Mouse (Mus musculus) limb, embryonic 12.5 days (tissue): ENCODE results near the gene Gm27179. TPM values are rescaled to one million over a fixed set of nuclear protein-coding genes. Genes with fewer than 3 reads are reported as not detected.
"Not testable (repeated sequence)": the region's sequence is repeated elsewhere in the genome, so short reads cannot be mapped to it uniquely, and the experiment has no call there.

Source experiments
- ATAC-seq: fragments of 200-750 bp; cut with Nextera tagmentation; 2 replicates; pipeline ENCODE4 v1.8.0; 2017; ENCODE audit warnings: low read depth, moderate TSS enrichment; ENCODE audit not compliant: insufficient number of reproducible peaks, insufficient read depth, low FRiP score, low TSS enrichment
- H3K27ac ChIP-seq: fragments of 300-500 bp; sonication (generic); 2 replicates; pipeline ENCODE4 v1.5.1; 2016; ENCODE audit warnings: mild to moderate bottlenecking, moderate library complexity
- H3K27me3 ChIP-seq: fragments of 300-500 bp; sonication (generic); 2 replicates; pipeline ENCODE4 v1.6.1; 2016; ENCODE audit warnings: mild to moderate bottlenecking, moderate library complexity
- H3K36me3 ChIP-seq: fragments of 300-500 bp; sonication (generic); 2 replicates; pipeline ENCODE4 v1.6.1; 2016; ENCODE audit warnings: mild to moderate bottlenecking, moderate library complexity
- H3K4me1 ChIP-seq: fragments of 300-500 bp; sonication (generic); replicated peaks from 2 replicates; pipeline ENCODE4 v1.6.1; 2016
- H3K4me2 ChIP-seq: fragments of 300-500 bp; sonication (generic); 2 replicates; pipeline ENCODE4 v1.6.1; 2016; ENCODE audit warnings: mild to moderate bottlenecking, moderate library complexity
- H3K4me3 ChIP-seq: fragments of 300-500 bp; sonication (generic); replicated peaks from 2 replicates; pipeline ENCODE4 v1.5.1; 2016; ENCODE audit warnings: mild to moderate bottlenecking
- H3K9ac ChIP-seq: fragments of 300-500 bp; sonication (generic); replicated peaks from 2 replicates; pipeline ENCODE4 v1.6.1; 2016; ENCODE audit warnings: mild to moderate bottlenecking, moderate library complexity
- H3K9me3 ChIP-seq: fragments of 300-500 bp; sonication (generic); 2 replicates; pipeline ENCODE4 v1.6.1; 2016; ENCODE audit warnings: mild to moderate bottlenecking, moderate library complexity
- WGBS: fragments of 180-500 bp; shearing (Covaris S2); methylation state at CpG from one replicate; pipeline ENCODE4 v1.1.7; 2016; 5-methylcytosine and 5-hydroxymethylcytosine counted together
- polyA plus RNA-seq: library from polyadenylated mRNA; unstranded; fragments of >200 nt; fragmentation: Nextera tagmentation; extraction: Ambion mirVana; gene quantifications from 2 replicates; pipeline ENCODE4 v1.2.1, GENCODE M21; 2016

The Gm27179 gene
- polyA plus RNA-seq, 1 experiment from 2014 or later: not detected

- not testable (repeated sequence) for H3K27ac ChIP-seq, H3K4me1 ChIP-seq, ATAC-seq, H3K4me3 ChIP-seq, H3K4me2 ChIP-seq, H3K9ac ChIP-seq, H3K36me3 ChIP-seq, H3K9me3 ChIP-seq, H3K27me3 ChIP-seq
- WGBS: no CpG with 5 or more reads among the region's 2 CpGs
These were observed 8.5 kb upstream of the Gm27179 start for GRCm38 (mm10) chr14:69520810-69521209.

- H3K4me3 ChIP-seq: not testable (repeated sequence)
These were observed 5.3 kb downstream of the Gm27179 start for GRCm38 (mm10) chr14:69507000-69507399.

GRCm38 (mm10) chr14:69503174-69503573 lies 9.2 kb downstream of the Gm27179 start, which contains the start of gene Gm16867:
Gm16867 (minus strand) TSS chr14:69503362.
- not testable (repeated sequence) for H3K4me3 ChIP-seq, H3K9me3 ChIP-seq, H3K27me3 ChIP-seq, H3K4me1 ChIP-seq, H3K9ac ChIP-seq, H3K36me3 ChIP-seq, H3K27ac ChIP-seq, H3K4me2 ChIP-seq
- peak; percentile 96 for ATAC-seq
- WGBS: no CpG with 5 or more reads among the region's 29 CpGs

More at GRCm38 (mm10) chr14:69507000-69507399, 5.3 kb downstream of the Gm27179 start:
- H3K36me3 ChIP-seq, H3K9me3 ChIP-seq, H3K27ac ChIP-seq, H3K4me1 ChIP-seq, H3K9ac ChIP-seq, H3K27me3 ChIP-seq, H3K4me2 ChIP-seq, ATAC-seq: not testable (repeated sequence)
- WGBS: no CpG with 5 or more reads among the region's 1 CpGs

GRCm38 (mm10) chr14:69502440-69503150 lies 9.8 kb downstream of the Gm27179 start:
- H3K4me1 ChIP-seq, H3K9me3 ChIP-seq, H3K36me3 ChIP-seq, H3K9ac ChIP-seq, H3K27ac ChIP-seq, H3K4me3 ChIP-seq, H3K27me3 ChIP-seq, H3K4me2 ChIP-seq: not testable (repeated sequence)
- peak; percentile 79 for ATAC-seq
- no CpG with 5 or more reads among the region's 73 CpGs for WGBS

GRCm38 (mm10) chr14:69496259-69496658 lies 16.1 kb downstream of the Gm27179 start:
- H3K27ac ChIP-seq, H3K4me2 ChIP-seq, H3K27me3 ChIP-seq, H3K9ac ChIP-seq, H3K9me3 ChIP-seq, H3K4me3 ChIP-seq, H3K4me1 ChIP-seq, H3K36me3 ChIP-seq, ATAC-seq: not testable (repeated sequence)

- H3K4me2 ChIP-seq, H3K9me3 ChIP-seq, H3K4me3 ChIP-seq, H3K36me3 ChIP-seq, ATAC-seq, H3K4me1 ChIP-seq, H3K27ac ChIP-seq, H3K27me3 ChIP-seq, H3K9ac ChIP-seq: not testable (repeated sequence)
- no CpG with 5 or more reads among the region's 2 CpGs for WGBS
These were observed 17.4 kb downstream of the Gm27179 start for GRCm38 (mm10) chr14:69494946-69495345.

- ATAC-seq, H3K9me3 ChIP-seq: not testable (repeated sequence)
- WGBS: no CpG with 5 or more reads among the region's 3 CpGs
These were observed 17.8 kb downstream of the Gm27179 start for GRCm38 (mm10) chr14:69494522-69494921.

GRCm38 (mm10) chr14:69488001-69488400 lies 24.3 kb downstream of the Gm27179 start:
- ATAC-seq, H3K4me2 ChIP-seq, H3K4me3 ChIP-seq, H3K27me3 ChIP-seq, H3K4me1 ChIP-seq, H3K36me3 ChIP-seq, H3K9me3 ChIP-seq, H3K9ac ChIP-seq, H3K27ac ChIP-seq: not testable (repeated sequence)
- no CpG with 5 or more reads among the region's 10 CpGs for WGBS

More at GRCm38 (mm10) chr14:69494522-69494921, 17.8 kb downstream of the Gm27179 start:
- H3K4me1 ChIP-seq, H3K27me3 ChIP-seq, H3K9ac ChIP-seq, H3K36me3 ChIP-seq, H3K4me3 ChIP-seq, H3K4me2 ChIP-seq, H3K27ac ChIP-seq: not testable (repeated sequence)

GRCm38 (mm10) chr14:69485466-69486135 lies 26.7 kb downstream of the Gm27179 start:
- not testable (repeated sequence) for H3K4me2 ChIP-seq, ATAC-seq, H3K27me3 ChIP-seq, H3K36me3 ChIP-seq, H3K9me3 ChIP-seq, H3K4me1 ChIP-seq, H3K9ac ChIP-seq, H3K27ac ChIP-seq, H3K4me3 ChIP-seq
- no CpG with 5 or more reads among the region's 18 CpGs for WGBS

- not testable (repeated sequence) for H3K27me3 ChIP-seq, H3K4me3 ChIP-seq, H3K36me3 ChIP-seq, H3K4me1 ChIP-seq, H3K27ac ChIP-seq, H3K4me2 ChIP-seq, H3K9ac ChIP-seq, H3K9me3 ChIP-seq, ATAC-seq
- no CpG with 5 or more reads among the region's 11 CpGs for WGBS
These were observed 38.3 kb downstream of the Gm27179 start for GRCm38 (mm10) chr14:69473941-69474646.

DNA sequence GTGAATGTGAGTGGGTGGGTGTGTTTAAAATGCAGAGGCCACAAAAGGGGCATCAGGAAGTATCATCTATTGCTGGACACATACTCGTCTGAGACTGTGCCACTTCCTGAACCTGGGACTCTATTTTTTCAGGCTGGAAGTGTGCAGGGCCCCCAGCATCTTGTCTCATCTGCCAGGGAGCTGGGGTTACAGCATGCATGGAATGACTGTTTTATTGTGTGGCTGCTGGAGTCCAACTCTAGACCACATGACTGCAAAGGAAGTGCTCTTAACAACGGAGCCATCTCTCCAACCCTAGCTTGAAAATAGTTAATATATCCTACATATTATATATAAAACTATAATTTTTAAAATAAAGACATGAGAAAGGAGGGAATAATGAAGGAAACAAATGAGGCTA lies 39.0 kb downstream of the Gm27179 start:
- H3K36me3 ChIP-seq, H3K4me3 ChIP-seq, H3K4me1 ChIP-seq, H3K27ac ChIP-seq, H3K27me3 ChIP-seq, H3K4me2 ChIP-seq, H3K9me3 ChIP-seq, H3K9ac ChIP-seq, ATAC-seq: not testable (repeated sequence)
- WGBS: no CpG with 5 or more reads among the region's 2 CpGs
